Mouse (Mus musculus) ZHBTc4 (cell line): ENCODE measurements around the gene Epas1.

Experiments used
- DNase-seq: peaks from one replicate; pipeline ENCODE4 v3.0.0-alpha.2; 2011; ENCODE audit warnings: low read depth, low spot score

Epas1 gene

DNA sequence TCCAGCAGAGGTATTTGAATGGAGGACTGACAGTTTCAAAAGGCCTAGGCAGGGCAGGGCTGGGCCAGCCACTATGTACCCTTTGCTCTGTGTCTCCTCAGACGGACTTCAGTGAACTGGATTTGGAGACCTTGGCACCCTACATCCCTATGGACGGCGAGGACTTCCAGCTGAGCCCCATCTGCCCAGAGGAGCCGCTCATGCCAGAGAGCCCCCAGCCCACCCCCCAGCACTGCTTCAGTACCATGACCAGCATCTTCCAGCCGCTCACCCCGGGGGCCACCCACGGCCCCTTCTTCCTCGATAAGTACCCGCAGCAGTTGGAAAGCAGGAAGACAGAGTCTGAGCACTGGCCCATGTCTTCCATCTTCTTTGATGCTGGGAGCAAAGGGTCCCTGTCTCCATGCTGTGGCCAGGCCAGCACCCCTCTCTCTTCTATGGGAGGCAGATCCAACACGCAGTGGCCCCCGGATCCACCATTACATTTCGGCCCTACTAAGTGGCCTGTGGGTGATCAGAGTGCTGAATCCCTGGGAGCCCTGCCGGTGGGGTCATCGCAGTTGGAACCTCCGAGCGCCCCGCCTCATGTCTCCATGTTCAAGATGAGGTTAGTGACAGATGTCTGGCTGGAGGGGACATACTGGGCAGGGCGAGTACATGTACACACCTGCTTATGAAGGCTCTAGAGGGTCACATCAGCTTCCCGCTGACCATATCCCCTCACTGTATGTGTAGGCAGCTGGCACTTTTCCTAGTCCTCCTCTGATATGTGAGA lies 74.1 kb downstream of the Epas1 start:
- no peak for DNase-seq

GRCm38 (mm10) chr17:86828500-86828899 lies 75.0 kb downstream of the Epas1 start:
- no peak for DNase-seq

DNA sequence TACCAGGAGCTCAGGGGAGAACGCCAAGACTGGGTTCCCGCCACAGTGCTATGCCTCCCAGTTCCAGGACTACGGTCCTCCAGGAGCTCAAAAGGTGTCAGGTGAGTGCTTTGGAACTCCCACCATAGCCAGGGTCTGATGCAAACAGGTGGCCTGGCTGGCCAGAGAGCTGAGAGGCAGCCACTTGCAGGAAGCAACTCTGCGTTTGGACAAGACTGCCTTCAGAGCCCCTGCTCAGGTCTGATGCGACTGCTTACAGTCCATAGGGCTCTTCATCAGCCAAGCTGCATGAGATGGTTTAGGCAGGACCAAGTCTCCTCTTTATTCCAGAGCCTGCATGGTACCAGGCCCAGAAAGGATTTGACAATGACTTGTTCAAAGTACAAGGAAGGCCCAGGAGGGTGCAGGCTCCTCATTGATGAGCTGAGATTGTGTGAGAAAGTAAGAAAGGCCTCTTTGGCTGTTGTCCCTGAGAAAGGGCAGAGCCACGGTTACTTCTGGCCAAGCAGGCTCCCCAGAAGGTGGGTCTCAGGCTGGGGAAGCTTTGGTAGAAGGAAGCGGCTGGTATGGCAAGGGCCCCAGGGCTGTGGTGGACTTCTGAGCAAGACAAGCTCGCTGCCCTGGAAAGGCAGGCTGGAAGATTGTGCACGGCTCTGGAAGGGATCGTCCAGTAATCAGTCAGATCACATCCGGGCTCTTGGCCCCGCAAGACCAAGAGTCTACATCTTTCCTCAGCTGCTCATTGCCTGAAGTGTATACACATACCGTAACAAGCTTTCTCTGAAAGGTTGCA lies 76.1 kb downstream of the Epas1 start:
- DNase-seq, result no peak

DNA sequence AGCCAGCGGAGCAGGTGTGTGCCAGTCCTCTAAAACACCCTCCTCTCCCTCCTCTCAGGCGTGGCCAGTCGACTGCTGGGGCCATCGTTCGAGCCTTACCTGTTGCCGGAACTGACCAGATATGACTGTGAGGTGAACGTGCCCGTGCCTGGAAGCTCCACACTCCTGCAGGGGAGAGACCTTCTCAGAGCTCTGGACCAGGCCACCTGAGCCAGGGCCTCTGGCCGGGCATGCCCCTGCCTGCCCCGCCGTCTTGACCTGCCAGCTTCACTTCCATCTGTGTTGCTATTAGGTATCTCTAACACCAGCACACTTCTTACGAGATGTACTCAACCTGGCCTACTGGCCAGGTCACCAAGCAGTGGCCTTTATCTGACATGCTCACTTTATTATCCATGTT lies 77.4 kb downstream of the Epas1 start:
- no peak for DNase-seq

GRCm38 (mm10) chr17:86832562-86833327 lies 79.2 kb downstream of the Epas1 start:
- DNase-seq, result peak; percentile 79

DNA sequence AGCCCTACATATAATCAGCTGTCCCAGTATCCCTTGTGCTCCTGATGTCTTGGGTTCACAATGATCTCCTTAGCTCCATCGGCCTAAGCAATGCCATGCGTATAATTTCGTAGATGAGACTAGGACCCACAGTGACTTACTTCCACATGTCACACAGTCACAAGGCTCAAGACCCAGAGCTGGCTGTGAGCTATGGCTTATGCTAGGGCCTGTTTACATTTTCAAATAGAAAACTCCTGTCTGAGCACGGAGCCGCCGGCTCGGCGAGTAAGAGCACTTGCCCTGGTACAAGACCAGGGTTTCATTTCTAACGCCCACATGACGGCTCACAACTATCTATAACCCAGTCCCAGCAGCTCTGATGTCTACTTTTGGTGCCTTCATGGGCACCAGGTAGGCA lies 80.4 kb downstream of the Epas1 start:
- DNase-seq, result no peak

- DNase-seq, result no peak
These were observed 85.8 kb downstream of the Epas1 start for GRCm38 (mm10) chr17:86839308-86839707.

GRCm38 (mm10) chr17:86850700-86851337 lies 97.3 kb downstream of the Epas1 start:
- DNase-seq, result no peak

DNA sequence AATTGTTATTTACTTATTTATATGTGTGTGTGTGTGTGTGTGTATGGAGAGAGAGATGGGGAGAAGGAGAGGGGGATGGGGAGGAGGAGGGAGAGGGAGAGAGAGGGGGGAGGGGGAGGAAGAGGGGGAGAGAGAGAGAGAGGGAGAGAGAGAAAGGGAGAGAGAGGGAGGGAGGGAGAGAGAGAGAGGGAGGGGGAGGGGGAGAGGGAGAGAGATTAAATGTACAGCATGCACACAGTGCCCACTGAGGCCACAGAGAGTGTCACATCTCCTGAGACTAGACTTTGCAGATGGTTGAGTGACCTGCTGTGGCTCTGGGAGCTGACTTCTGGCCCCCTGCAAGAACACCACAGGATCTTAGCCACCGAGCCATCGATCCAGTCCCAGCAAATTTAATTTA lies 98.3 kb downstream of the Epas1 start:
- no peak for DNase-seq

DNA sequence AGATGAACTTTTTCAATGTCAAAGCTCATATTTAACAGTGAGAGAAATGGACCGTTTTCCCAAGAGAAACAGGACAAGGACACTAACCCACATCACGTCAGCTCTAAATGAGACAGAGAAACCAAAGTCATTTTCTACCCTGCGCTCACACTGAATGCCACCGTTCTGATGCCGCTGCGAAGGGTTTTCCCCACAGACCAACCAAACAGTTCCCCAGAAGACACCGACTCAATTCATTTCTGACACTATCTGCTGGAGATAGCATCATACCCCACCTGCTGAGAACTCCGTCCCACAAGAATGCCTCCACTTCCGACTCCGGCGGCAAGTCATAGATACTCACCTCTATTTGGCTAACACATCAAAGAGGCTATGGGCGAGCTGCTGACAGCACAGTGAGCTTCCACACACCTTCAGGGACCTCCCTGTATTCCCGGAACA lies 99.1 kb downstream of the Epas1 start:
- DNase-seq, result peak; percentile 60

DNA sequence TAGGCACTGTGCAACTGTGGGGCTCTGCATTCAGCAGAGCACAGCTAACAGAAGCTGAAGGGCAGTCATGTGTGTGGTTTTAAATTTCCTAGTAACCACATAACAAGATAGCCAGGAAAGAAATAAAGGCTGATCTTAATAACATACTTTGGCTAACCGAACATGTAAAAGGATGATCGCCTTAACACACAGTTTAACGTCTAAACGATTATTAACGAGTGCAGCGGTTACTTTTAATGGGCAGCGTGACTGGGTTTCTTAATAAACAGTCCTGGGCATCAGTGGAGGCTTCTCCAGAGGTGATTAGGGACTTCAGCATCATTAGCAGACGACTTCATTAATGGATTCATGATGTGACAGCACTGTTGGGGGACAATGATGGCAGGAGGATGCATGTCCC lies 117.1 kb downstream of the Epas1 start:
- no peak for DNase-seq

DNA sequence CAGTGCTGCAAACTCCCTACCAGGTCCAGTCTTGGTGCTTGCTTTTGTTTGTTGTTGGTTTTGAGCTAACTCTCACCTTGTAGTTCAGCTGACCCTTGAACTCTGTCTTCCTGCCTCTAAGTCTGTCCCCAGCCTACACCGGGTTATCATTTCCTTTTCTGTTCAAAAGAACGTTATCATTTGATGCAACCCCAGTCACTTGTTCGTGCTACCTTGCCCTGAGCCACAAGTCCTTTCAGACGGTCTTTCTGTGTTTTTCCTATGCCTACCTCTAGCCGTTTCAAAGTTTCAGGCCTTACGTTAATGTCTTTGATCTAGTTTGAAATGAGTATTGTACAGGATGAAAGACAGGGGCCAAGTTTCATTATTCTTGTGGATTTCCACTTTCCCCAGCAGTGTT lies 119.1 kb downstream of the Epas1 start:
- no peak for DNase-seq

DNA sequence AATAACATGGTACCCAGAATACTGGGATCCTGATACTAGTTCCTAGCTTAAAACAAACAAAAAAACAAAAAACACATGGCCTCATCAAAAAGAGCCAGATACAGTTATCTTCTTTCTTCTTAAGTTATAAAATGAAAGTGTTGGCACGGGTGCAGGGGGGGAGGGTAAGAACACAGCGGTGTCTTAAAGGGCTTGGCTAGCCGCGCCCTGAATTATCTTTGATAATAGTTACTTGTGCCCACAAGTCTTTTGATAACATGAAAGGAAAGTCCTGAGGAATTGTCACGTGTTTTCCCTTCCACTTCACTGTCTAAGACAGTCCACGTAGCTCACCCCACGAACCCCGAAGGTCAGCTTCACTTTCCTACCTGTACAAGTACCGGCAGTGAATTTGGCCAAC lies 123.4 kb downstream of the Epas1 start:
- no peak for DNase-seq

GRCm38 (mm10) chr17:86877747-86878146 lies 124.2 kb downstream of the Epas1 start:
- no peak for DNase-seq

DNA sequence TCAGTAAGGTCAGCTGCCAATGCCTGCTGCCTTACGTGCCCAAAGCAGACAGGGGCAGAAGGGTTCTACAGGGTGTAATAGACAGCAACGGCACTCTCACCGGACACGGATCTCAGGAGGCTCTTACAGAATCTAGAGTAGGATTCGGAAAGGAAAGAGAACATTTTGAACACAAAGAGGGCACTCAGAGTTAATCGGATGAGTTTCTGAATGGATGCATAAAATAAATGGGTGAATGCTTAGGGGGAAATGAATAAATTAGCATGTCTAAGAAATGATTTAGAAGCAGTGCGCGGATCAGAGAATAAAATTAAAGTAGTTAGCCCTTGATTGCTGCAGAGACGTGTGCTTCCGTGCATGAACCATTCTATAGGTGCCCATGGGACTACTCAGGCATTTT lies 126.6 kb downstream of the Epas1 start:
- DNase-seq, result peak; percentile 19

DNA sequence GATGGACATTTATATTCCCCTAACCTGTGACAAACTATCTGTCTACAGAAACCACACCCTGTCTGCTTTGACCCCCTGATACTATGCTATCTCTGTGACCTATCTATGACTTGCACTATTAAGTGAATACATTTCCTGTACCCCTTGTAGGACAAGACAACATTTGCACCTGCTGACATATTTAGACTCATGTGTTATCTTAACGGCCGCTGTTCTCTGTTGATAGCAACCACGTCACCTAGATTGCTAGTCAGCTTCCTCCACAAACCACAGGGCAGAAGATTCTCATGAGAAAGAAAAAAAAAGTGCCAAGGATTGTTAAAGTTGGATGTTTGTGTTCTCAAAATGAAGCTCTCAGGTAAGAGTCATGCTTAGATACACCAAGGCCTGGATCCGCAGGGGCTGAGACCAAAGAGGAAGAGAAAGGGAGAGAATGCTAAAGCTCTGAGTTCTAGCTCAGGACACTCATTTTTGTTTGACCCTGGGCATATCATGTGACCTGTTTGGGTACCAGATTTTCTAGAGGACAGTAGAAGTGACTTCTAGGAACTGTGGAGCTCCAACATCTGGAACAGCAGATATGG lies 127.1 kb downstream of the Epas1 start:
- DNase-seq, result no peak
